Mouse (Mus musculus): ENCODE measurements at regions not wholly inside any gene's neighbourhood (a gene's known extent, or its start where the extent isn't known, plus 50 kb on each side); places are given as distances from the start of the nearest gene placed in this dataset.

- DNase-seq (ENCODE audit: low spot score in 2 of 2), result no peak
Observed at GRCm38 (mm10) chr16:29706996-29707395, 127.9 kb downstream of the Opa1 start.

DNA sequence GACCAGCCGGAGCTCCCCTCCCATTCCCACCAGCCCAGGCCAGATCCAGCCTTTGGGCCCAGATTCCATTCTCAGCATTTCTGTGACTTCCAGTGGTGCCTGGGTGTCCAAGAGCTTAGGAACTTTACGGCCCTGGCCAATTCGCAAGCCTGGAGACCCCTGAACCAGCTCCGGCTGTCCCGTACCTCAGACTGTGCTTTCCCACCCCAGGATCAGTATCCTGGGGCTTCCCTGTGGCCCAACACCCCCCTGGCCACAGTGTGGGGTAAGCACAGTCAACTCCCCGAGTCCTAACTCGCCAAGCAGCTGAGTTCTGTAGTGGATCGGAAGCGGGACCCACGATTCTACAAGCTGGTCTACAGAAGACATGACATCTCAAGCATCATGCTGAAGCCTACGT is 128.5 kb downstream of the Opa1 start:
- no peak for DNase-seq (ENCODE audit: low spot score in 2 of 2)

DNA sequence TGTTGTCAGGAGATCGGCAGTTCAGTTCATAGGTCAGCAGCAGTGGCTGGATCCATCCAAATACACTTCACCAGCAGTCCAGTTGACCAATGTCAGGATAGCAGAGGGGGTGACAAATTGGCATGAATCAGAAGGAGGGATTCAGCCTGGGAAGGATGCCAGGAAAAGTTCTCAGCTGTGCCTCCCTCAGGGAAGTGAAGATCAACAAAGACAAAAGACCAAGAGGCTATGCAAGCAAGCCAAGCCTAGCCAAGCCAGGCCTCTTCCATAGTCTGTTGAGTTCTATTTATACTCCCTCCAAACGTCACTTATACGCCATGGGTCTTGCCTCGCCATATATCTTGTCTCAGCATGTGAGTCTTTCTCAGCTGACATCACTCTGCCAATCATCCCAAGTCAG is 129.9 kb downstream of the Opa1 start:
- DNase-seq (ENCODE audit: low spot score in 2 of 2), result no peak

DNA sequence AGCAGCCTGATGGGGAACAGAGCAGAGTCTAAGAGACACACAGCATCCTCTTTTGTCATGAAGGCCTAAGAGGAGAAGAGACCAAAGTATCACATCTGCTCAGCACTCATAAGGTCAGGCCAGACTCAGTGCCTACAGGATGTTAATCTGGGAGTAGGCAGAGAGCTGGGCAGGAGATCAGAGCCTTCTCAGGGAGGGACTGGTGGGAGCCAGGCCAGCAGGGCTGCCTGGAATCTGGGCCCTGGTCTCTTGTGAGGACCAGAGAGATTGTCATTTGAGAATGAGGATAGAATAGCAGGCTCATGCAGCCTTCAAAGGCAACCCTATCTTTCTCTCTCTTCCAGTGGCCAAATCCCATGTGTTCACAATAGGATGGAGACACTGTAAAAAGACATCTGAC is 132.3 kb downstream of the Opa1 start:
- DNase-seq (ENCODE audit: low spot score in 2 of 2), result no peak

DNA sequence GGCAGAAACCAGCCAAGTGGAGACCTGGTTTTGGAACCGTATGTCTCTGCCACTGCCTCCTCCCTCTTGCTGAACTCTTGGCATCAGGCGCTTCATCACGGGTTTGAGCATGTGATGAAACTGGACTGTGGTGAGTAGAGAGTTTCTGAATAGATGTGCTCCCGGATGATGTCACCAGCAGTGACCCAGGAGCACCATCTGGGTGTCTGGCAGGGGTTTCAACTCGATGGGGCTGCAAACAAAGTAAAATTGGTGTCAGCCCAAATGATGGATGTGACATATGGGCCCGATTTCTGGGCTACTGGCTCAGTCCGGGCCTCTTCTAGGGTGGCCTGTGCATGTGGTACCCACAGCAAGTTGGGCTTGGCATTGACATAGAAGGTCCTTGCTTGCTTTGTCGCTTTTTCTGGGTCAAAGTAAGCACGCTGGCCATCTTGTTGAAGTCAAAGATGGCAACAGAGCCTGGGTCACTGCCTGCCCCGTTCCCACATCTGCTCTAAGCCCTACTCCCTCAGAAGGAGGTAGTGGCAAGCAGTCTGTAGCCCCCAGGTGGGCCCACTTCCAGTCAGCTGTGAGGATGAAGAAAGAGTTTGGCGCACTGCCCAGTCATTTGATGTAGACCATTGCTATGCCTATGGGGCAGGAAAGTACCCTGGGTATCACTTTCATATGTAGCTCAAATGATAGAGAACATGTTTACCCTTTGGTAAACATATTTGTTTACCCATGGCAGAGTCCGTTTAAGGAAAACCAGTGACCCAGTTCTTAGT is 133.0 kb downstream of the Opa1 start:
- no peak for DNase-seq (ENCODE audit: low spot score in 2 of 2)

DNA sequence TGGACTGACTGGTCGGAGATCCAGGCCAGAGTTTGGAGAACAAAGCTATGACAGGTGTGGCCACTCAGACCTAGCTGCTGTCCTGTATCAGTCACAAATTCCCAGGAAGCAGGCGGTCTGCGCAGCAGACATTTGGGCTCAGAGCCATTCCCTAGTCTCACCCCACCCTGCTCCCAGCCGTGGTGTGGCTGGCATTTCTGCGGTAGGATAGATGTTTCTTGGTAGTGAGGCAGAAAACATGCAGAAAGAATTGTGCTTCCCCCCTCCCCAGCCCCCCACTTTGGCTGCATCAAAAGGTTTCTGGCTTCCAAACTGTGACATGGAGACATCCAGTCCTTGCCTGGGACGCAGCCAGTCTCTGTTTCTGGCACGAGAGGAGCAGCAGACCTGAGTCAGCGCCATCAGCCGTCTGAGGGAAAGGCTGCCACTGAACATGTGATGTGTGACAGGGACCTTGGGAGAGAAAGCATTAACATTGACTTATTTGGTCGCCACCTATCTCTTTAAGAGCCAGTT is 135.5 kb downstream of the Opa1 start:
- no peak for DNase-seq (ENCODE audit: low spot score in 2 of 2)

DNA sequence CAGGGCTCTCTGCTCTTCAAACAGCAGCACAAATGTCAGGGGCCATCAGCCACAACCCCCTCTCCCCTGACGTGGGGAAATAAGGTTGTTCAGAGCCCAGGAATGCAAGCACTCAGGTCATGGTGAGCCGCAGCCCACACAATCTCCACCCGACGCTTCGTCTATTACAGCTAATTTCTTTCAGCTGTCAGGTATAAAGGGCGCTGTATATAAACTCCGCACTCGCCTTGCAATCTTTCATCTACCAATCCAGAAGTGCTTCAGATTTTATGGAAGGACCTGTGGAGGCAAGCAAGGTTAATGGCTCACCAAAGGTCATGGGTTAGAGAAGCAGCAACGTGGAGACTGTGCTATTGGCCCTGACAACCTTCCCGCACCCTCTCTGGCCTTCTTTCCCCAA is 139.8 kb downstream of the Opa1 start:
- no peak for DNase-seq (ENCODE audit: low spot score in 2 of 2)

GRCm38 (mm10) chr16:29719571-29720451 is 140.7 kb downstream of the Opa1 start:
- no peak for DNase-seq (ENCODE audit: low spot score in 2 of 2)

DNA sequence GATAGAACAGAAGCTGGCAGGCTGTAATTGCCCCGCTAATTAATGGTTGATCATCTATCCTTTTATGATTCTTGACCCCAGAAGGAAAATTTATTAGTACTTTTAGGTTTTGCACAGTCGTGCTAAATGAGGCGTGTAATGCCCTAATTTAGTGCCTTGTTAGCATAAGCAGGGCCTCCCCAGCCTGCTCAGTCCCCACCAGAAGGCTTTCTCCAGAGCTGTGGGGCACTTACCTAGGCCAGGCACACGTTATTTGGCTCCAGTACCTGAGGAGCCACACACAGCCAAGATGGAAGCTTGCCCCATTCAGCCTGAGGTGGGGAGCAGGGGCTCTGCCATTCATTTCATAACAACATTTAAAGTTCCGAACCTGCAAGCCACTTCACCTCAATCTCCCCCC is 146.0 kb downstream of the Opa1 start:
- no peak for DNase-seq (ENCODE audit: low spot score in 2 of 2)

DNA sequence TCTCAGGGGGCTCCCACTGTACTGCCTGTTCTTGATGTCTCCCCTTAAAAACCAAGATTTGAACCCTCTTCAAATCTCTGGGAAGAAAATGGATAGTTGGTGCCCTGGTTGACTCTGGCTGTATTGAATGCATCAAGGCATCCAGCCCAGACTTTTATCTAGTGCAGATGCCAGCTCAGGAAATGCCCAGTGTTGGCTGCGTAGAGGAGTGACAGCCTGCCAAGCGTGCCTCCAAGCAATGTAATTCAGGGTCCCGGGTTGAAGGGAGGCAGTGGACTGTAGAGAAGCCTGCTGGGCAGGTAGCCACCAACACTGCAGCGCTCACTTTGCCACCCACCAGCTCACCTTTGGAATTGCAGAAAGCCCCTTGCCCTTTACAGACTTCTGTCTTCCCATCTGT is 146.4 kb downstream of the Opa1 start:
- DNase-seq (ENCODE audit: low spot score in 2 of 2), result no peak

- DNase-seq (ENCODE audit: low spot score in 2 of 2), result no peak
Observed at GRCm38 (mm10) chr16:29727397-29727796, 148.3 kb downstream of the Opa1 start.

DNA sequence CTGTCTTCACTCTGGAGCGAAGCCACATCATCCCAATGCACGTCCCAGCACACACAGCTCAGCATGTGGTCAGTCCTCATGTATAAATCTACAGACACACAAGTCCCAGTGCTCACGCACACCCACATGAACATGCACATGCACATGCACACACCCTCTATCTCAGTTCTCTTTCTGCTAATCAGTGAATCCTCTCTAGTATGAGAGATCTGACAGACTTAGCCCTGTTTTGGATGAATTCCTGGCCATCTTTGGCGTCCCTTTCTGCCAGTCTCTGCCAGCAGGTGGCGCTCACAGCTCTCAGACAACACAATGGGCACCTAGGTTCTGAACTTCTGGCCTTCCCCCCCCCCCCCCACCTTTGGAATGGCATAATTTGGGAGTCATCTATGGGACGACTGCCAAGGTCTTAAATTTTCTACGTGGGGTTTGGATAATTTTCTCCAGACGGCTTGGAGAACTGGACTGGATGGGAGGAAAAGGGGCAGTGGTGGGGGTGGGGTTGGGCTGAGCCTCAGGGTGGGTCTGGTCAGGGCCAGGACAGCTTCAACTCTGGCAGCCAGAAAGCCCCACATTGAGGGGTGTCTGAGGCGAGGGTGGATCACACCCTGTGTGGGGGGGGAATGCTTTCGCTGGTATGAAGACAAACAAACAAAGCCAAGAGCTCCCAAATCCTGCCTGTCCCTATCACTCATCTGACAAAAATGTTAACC is 149.8 kb downstream of the Opa1 start:
- peak; percentile 69 to 84 for DNase-seq (ENCODE audit: low spot score in 2 of 2)

DNA sequence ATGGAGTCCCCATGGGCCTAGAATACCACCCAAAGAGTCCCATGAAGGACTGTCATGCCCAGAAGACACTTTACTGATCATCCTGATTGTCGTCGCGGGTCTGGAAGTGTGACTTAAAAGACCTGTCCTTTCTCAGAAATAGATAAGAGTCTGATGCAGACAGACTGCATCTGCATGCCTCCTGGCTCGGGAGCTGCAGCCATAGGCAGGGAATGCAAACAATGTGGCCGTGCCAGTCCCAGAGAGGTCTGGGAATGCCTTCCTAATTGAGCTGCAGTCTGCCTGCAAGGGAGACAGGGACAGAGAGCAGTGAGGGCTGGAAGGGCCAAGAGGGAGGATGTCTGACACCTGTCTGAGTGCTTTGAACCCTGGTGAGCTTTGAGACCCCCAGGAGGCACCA is 150.9 kb downstream of the Opa1 start:
- no peak for DNase-seq (ENCODE audit: low spot score in 2 of 2)

GRCm38 (mm10) chr16:29732889-29733288 is 153.8 kb downstream of the Opa1 start:
- DNase-seq (ENCODE audit: low spot score in 2 of 2), result no peak

DNA sequence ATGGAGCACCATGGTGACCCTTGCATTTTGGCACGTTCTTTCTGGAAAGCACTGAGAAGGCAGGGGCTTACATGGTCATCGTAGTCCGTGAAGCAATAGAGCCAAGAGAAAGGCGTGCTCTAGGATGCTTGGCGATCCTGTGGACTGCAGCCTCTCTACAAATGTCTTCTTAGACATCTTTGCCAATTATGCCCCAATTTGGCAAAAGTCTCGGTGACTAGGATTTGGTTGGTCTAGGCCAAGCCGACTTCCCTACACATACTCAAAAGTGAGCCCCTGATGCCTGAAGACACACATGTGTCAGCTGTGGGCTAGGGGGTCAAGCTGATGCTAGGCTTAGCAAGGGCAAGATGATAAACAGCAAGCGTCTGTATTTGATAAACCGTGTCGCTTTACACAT is 154.7 kb downstream of the Opa1 start:
- no peak for DNase-seq (ENCODE audit: low spot score in 2 of 2)

- peak in 1 of 2 experiments; percentile 42 for DNase-seq (ENCODE audit: low spot score in 2 of 2)
Observed at GRCm38 (mm10) chr16:29734324-29734723, 155.2 kb downstream of the Opa1 start.

DNA sequence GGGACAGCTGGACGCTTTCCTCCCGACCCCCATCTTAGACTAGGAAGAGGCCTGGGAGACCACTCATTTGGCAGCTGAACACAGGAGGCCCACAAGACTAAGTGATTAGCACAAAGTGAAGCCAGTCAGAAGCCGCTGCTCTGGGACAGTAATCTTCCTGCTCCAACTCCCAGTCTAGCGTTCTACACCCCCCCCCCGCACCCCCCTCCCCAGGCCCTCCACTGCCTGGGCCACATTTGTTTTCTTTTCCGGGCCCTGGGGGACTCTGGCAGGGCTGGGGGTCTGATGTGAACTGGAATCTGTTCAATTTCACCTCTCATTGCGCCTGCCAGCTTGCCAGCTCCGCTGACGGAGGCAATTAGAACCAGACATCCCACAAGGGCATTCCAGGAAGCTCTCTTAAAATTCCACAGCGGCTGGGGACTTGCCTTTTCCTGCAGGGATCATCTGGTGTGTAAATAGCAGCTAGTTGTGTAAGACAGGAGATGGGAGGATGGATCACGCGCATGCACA is 155.7 kb downstream of the Opa1 start:
- DNase-seq (ENCODE audit: low spot score in 2 of 2), result no peak

GRCm38 (mm10) chr16:29735371-29736008 is 156.4 kb downstream of the Opa1 start:
- DNase-seq (ENCODE audit: low spot score in 2 of 2), result no peak

GRCm38 (mm10) chr16:29736211-29736610 is 157.1 kb downstream of the Opa1 start:
- no peak for DNase-seq (ENCODE audit: low spot score in 2 of 2)

- DNase-seq (ENCODE audit: low spot score in 2 of 2), result no peak
Observed at GRCm38 (mm10) chr16:29738075-29738474, 158.9 kb downstream of the Opa1 start.

DNA sequence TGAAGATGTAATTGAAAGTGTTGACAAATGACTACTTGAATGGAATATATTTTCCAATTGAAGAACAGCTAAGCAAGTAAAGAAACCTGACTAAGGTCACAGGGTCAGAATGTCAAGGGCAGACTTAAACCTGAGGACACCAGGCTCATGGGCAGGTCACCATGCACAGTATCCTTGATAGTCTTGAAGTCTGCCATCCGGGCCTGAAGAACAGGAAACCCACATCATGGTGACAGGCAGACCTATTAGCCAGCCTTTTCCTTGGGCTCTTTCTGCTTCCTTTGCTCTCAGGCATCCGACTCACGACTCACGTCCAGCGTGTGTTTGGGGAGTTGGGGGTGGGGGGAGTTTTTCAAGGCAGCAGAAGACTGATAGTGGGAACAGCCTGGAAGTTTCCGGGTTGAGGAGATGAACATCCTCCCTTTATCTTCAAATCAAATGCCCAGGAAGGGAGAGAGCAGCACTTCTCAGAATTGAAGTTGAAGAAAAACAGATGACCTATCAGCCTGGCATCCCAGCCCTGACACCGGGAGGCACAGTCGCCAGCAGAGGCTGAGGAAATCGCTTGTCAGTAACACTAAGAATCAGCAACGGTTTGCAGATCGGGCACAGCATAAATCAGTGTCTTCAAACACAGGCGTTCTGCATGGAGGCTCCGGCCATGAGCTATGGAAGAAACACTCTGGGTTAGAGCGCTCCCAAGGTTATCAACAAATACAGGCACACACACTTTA is 163.5 kb downstream of the Opa1 start:
- DNase-seq (ENCODE audit: low spot score in 2 of 2), result no peak
